Mouse (Mus musculus) layer of hippocampus, adult 8-10 months (tissue): ENCODE measurements around the gene Rgs7. TPM values are rescaled to one million over a fixed set of nuclear protein-coding genes. Genes with fewer than 3 reads are reported as not detected.

Experiments used
- DNase-seq, 2 experiments: peaks; one replicate each; pipeline ENCODE4 v3.0.0; 2022; ENCODE audit warnings: low spot score in 2 of 2
- total RNA-seq, 4 experiments: library from RNA; stranded (reverse); gene quantifications; 2 replicates each; pipeline ENCODE4 v1.2.4; 2022

The Rgs7 gene
- 10 to 100 TPM; 74.8 to 84.7 (median 78.1) TPM for total RNA-seq

DNA sequence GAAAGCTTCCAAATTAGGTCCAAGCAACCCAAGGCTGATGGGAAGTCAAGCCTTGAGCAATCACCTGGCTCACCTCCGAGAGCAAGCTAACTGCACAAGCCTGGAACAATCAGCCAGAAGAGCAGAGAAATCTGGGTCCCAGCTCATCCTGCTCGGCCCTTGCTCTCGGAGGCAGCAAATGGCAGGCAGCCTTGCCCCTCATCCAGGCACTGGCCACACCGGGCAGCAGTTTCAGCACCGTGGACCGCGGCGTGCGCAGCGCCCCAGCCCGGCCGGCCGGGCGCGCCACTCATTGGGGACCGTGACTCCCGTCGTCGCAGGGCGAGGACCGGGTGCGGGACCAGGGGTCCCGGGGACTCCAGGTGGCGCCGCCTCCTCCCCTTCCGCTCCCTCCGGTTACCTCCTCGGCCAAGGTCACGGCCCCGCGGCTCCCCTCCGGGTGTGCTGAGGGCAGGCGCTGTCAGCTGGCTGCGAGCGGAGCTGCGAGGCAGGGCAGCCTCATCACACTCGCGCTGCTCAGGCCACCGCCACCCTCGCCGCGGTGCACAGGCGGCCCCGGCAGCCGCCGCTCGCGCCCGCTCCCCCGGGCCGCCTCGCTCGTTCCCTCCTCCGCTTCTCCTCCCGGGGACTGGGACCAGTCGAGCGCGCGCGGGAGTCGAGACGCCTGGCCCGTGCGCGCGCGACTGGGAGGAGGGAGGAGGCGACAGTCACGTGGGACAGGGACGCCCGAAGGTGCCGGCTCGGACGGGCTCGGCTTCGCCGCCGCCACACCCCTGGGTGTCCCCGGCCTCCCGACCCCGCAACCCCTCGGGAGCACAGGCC is at the start of gene Rgs7:
Gene Rgs7, minus strand, starts transcription at position 640 of the 822 bp plus-strand sequence.
- peak; percentile 45 to 75 for DNase-seq

DNA sequence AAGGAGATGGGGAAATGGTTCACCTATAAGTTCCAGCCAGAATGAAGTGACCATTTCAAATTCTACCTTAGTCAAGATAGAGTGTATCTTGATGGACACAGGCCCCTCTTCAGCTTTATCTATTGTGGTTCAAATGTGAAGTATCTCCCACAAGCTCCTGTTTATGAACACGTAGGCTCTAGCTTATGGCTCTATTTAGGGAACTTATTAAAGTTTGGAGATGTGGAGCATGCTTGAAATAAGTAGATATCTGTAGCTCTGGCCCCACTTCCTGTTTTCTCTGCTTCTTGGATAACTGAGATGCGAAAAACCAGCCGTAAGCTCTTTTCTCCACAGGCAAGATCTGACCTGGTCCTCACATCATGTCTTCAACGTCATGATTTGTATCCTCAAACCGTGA is 48.4 kb upstream of the Rgs7 start:
- no peak for DNase-seq

DNA sequence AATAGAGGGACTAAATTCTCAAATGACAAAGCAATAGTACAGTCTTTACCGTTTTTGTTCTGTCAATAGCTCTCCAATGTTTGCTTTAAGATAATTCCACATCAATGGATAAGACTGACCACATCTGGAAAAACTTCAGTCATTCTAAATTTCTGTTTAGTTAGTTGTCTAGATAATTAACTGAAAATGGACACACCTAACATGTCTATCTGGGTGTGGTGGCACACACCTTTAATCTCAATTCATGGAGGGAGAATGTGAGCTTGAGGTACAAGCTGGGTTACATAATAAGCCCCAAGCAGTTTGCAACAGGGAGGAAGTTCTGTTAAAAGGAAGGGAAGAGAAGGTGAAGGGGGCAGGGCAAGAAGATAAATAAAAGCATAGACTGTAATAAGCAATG is 45.0 kb upstream of the Rgs7 start:
- no peak for DNase-seq

DNA sequence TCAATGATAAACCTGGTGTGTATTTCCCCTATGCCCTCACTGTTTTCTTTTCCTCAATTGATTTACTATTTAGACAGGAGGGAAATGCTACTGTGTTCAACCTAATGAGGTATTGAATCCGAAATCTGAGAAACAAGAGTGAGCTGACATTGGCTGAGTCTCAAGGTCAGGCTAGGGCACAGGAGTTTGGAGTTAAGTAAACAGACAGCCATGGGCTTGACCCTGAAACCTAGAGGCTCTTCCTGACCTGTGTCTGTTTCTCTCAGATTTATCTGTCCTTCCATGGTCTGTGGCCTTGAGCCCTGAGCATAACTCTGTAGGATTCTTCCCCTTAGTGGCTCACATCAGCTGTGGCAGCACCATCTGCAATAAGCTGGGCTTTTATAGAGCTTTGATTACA is 37.6 kb upstream of the Rgs7 start:
- no peak for DNase-seq

DNA sequence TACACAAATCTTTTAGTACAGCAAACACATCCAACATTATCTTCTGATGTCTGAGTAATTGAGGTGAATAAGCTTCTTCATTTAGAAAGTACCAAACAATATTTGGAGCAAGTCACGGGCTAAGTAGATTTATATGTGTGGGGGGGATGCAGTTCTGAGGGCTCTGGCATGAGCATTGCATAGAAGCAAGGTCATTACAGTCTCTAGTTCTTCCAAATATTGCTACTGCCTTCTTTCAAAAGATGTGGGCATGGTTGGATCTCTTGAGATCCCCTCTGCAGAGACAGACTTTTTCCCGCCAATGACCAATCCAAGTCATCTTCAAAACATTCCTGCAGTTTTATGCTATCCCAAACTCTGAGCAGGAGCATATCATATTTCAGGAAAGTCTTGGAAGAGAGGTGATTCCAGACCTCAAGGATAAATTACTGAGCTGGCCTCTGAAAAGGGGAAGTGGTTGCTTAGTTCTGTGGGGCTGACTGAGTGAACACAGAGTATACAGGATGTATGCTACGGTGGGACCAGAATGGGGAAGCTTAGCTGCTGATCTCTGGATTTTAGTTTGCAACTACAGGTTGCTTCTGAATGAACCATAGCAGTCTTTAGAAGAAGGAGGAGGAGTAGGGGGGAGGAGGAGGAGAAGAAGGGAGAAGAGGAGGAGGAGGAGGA is 32.5 kb upstream of the Rgs7 start:
- no peak for DNase-seq

DNA sequence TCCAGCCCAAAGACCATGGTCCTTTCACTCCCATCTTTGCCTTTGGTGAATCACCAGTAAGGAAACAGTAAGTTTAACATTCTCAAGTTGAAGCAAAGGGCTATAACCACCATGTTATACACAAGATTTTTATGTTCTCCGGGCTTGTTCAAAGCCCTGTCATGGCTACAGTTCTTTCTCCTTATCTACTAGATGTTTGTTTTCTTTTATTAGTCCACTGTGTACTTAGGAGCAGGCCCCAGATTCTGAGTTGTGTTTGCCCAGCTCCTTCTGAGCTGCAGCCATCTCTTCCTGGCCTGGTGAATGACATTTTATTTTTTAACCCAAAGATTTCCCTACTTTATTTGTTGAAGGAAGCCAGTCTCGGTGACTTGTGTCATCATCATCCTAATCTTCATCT is 31.3 kb upstream of the Rgs7 start:
- DNase-seq = no peak

DNA sequence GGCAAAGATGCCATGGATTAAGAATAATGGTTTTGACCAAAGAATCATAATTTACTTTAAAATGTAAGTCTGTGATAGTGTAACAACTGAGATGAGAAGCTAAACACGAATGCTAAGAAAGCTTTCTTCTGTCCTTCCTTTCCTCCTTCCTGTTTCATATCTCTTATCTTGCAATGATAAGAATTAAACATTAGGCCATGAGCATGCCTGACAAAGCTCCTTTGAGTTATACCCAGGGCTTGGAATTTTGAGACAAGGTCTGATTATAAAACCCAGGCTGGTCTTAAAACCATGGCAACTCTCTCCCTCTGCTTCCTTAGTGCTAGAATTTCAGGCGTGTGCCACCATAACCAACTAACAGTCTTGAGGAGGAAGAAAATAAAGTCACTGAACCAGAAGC is 22.2 kb upstream of the Rgs7 start:
- DNase-seq = no peak

DNA sequence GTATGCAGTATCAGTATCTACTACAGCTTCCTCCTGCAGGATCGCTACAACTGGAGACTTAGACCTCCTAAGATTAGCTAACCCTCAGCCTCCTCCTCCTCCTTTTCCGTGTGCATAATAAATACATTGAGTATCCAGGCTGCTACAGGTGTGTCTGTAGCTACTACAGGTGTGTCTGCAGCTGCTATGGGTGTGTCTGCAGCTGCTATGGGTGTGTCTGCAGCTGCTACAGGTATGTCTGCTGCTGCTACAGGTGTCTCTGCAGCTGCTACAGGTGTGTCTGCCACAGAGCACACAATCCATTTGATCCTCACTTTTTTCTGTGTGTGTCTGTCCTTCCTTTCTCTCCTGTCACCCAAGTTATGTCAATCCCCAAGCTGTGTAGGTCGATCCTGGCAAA is 19.9 kb upstream of the Rgs7 start:
- no peak for DNase-seq

DNA sequence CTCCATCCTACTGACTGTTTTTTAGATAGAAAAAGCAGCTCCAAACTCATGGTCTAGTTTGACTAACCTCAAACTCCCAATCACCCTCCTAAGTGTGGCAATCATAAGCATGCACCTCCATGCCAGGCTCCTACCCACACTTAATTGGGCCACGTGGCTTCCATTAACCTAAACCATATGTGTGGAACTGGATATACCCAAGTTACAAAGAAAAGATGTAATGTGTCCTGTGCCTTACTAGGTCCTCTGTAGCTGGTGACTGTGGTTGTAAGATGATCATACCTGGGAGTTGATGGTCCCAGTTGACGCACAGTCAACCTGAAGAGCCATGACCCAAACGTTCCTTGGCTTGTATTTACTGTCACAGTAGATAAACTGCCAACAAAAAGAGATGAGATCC is 17.7 kb upstream of the Rgs7 start:
- DNase-seq = no peak

DNA sequence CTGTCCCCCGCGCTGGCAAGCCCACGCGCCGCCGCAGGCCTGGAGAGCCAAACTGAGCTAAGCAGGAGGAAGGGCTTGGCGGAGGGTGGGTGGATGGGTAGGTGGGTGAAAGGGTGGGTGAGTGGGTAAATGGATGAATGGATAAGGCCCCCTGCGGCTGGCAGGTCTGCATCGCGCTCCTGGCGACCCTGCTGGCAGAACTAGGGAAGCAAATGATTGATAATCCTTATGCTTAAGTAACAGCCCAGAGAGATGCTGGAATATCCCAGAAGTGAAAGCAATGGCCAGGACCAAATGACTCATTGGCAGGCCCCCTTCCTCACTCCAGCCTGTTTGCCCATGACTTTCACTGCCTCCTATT is 363 bp upstream of the Rgs7 start:
- DNase-seq = no peak

DNA sequence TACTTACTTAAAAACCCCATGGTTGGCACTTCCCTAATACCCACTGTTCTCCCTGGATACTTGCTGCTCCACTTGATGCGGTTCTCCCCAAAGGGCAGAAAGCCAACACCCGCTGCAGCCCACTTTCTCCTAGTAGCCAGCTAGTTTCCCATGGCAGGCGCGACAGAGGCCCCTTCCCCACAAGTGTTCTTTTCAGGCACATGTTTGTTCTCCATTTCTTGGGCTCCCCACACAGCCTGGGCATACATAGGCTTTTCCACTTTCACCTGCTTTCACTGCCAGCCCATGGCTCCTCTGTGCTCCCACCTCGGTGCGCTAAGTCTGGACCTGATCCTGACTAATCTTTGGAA is 814 bp downstream of the Rgs7 start:
- DNase-seq = peak in 1 of 2 experiments; percentile 20

DNA sequence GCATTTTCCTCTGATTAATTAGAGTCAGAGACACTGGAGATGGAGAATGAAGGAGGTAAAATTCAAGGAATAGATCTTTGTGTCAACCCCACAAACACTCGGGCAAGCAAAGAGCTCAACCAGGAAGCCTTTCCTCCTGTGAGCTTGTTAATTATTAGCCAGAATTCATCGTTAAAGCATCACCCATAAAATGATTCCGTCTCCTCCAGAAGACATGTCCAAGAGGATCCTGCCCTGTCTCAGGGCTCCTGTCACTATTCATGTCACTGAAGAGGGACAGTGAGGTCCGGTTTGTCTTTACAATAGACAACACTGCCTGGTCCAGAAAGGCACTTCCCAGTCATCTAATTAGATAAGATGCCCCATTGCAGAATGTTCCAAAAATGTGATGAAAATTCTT is 7.2 kb downstream of the Rgs7 start:
- no peak for DNase-seq

DNA sequence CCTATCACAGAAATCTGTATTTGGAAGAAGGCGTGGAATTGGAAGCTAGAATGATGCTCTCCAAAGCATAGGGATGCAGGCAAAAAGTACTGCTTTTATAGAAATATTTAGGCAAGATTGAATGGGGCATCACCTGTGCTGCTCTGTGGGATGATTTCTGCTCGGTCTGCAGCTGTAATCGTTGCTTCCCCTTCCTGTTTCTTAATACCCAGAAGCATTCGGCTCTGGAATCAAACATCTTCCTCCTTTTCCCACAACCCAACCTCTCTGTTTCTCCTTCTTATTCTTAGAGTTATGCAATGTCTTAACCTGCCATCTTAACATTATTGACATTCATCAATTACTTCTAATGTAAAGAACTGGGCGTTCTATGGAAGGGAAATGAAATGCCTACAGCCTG is 19.2 kb downstream of the Rgs7 start:
- no peak for DNase-seq

DNA sequence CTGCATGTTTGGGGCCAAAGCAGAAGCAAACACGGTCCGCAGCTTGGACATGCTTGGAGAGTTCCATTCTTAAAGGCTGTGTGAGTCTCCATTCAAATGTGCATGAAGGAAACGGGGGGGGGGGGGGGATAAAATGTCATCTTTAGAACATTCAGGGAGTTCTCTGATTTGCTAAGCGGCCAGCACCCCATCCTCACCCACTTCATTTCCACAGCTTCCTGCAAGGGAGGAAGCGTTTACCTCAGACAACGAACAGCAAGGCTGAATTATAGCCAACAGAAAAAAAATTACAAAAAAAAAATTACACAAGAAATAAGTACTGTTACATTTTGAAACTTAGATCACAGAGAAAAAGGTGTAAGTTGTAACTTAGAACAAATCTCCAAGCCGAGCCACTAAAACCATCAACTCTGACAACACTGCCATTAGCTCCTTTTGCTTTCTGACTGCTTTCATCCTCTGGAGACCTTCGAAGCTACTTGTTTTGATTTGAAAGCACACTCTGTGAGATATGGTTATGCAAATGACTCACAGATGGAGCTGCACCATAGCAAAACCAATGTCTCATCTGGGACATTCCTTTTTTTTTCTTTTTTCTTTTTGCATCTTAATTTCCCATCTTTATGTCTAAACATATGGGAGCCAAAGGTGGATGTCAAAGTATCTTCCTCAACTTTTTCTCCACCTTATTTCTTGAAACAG is 23.1 kb downstream of the Rgs7 start:
- no peak for DNase-seq

DNA sequence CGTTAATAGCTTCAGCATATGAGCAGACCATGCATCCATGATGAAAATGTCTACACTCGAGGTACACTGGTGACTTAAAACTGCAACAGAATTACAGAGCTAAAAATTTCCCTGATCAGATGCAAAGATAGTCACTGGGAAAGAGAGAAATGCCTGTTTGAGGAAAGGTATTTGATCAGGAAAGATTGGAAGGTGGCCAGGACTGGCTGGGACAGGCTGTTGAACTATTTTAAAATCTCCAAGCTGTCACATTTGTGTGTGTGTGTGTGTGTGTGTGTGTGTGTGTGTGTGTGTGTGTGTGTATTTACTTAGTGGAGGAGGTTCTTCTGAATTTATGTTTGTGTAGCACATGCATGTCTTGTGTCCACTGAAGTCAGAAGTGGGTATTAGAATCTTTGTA is 27.7 kb downstream of the Rgs7 start:
- no peak for DNase-seq

DNA sequence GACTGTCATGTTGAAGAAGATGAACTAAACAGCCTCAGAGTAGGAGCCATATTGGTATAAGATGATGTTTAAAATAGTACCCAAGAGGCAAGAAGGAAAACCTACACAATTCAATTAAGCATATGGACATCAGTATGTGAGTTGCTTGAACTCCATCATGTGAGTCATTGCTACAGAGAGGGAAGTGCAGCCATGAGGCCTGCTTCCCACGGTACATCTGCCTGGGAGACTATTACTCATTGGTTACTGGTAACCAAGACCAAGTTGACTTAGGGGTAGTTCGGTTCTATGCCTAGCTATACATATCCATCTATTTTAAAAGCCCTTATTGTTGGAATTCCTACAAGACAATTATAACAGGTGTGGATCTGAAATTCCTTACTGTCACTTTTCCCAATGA is 29.9 kb downstream of the Rgs7 start:
- DNase-seq = peak in 1 of 2 experiments; percentile 44

DNA sequence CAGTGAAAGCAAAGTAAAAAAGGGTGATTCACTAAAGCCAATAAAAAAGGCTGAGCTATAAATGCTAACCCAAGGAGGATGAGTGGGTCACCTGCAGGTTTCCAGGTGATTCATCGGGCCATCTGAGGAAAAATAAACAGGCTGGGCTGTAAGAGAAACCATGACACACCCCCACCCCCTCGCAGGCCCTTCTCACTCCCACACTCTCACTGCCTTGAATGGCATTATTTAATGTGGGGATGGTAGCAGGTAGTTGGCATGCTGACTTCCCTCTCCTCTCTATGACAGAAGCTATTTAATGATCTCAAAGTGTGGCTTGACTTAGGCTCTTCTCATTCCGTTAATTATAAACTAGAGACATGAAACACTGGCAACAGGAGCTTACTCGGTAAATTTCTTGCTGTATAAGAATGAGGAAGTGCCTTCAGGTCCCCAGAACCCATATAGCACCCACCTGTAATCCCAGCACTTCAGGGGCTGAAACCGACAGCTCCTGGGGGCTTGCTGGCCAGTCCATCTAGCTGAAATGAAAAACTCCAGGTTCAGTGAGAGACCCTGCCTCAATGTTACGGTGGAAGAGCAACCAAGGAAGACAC is 38.2 kb downstream of the Rgs7 start:
- no peak for DNase-seq

DNA sequence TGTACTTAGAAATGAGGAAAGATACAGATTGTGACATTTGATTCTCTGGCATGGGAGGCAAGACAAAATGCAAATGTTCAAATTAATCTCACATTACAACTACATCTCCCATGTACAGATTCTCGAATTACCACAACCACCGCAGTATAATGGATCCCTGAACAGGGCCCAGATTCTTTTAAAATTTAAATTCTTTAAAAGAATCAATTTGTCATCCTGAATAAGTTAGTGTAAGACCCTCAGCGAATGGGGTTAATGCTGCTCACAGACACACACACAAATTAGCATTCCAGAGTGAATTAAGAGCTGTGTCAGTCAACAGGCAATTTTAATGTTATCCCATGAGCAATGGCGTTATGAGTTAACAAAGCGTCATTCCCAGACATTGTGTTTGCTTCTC is 44.3 kb downstream of the Rgs7 start:
- no peak for DNase-seq

DNA sequence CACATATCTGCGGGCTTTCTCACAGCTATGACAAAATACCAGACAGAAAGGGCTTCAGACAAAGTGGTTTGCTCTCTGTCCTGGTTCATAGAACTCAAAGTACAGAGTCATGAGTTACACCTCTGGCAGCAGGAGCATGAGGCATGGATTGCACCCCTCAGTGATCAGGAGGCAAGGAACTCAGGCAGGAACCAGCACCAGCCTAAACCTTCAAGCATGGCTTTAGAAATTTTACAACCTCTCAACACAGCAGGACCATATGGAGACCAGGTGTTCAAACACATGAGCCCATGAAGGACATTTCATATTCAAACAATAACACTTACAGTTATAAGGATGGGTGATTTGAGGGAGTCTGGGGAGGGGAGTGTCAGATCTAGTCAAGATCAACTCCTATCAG is 49.4 kb downstream of the Rgs7 start:
- no peak for DNase-seq

DNA sequence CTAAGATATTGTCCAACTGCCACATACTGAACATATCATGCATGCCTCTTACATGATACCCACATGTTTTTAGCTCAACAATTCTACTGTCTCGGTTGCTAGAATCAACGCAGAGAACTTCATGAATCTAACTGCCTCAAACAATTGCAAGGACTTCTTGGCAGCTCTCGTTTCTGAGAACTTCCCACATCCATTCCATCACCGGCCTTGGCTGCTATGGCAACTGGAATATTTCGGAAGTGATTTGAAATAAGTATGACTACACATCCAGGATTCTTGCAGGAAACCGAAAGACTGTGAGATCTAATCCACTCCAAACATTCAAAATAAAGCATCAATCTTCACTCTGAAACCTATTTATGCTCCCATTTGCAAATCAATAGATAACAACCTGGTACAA is 50.3 kb downstream of the Rgs7 start:
- DNase-seq = no peak

DNA sequence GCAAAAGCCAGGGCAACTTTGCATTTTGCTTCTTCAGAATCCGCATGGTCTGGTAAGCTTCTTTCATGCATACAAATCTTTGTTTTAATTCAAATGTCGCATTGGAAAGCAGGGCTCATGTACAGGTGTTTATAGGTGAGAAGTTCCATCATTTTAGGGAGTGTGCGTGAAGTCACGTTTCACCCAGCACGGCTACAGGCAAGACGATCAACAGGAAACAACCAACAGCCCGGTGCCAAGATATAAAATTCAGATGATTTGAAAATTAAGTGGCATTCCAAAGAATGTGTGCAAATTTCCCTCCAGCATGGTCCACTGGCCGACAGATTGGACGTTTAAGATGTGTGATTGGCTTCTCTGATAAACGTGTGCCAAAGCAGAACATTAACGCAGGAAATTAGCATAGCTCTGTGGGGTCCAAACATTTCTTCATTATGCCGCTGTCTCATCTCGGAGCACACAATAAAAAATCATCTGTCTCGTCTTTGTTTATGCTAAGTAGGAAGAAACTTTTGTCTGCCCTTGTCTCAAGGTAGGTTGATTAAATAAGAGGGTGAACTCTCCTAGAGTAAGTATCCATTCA is 58.6 kb downstream of the Rgs7 start:
- DNase-seq = no peak

DNA sequence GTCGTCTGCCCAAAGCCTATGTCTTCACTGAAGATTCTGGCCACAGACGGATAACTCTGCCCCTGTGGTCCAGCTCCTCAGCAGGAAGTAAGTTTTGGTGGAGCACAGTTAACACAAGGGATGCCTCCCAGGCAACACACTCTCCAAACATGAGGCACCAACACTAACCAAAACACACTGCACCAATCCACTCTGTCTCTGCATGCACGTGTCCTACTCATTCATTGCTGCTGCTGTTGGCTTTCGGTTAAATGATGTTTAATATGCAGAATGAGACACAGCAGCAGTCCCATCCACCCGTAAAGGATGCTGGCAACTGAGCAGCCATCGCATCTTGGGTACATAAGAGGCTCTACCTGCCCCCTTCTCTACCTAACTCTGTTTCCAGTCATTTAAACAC is 59.2 kb downstream of the Rgs7 start:
- DNase-seq = no peak
